In the genomic region with DNA sequence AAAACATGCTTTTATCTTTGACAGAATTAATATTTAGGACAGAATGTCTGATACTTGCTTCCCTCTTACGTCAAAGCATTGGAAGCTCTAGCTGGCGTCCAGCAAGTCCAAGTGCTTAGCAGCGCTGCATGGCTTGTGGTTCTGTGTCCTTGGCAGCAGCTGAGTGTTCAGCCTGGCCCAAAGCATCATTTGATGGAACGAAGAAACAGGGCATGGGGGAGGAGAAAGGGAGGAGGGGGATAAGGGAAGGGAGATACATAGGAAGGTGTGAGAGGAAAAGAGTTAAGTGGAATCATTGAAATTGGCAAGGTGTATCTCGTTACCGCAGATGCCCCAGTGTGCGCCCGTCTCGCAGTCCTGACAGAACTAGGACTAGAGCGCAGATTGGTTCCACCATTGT, we compare ENCODE assay signal across 8 mouse cellular contexts.
DNase-seq lines count a peak whose midpoint lies in the region; ATAC-seq and TF ChIP-seq lines count a peak whose summit lies in the region.
"Had no signal": no experiment of that assay in that cellular context is flagged by ENCODE, and none has a peak within 500 bp of the region (broad histone marks: within the 10 kb centered on the region; RNA-seq: fewer than 3 reads in every experiment).

No protein-coding gene starts in this region.

- ATAC-seq in frontal cortex, adult (ENCODE audit: low TSS enrichment): no peak

- no peak overlapping the region for H3K4me3 ChIP-seq in liver, adult 2 months (ENCODE audit: insufficient read depth, low read depth, low read length)

- peak; percentile 9 for DNase-seq in liver, adult 2 months (ENCODE audit: extremely low read depth, low read depth, low spot score)
- DNase-seq in liver: no peak
- peak; percentile 65 to 70 for DNase-seq in cerebellum, postnatal 36 days
- peak; percentile 65 to 70 for DNase-seq in heart, postnatal 10 days
- peak; percentile 44 to 49 for DNase-seq in right cerebral cortex, postnatal 10 days (ENCODE audit: low spot score in 2 of 2)
- DNase-seq in thymus, postnatal 10 days (ENCODE audit: low spot score in 2 of 2): no peak

- no peak overlapping the region for H3K9ac ChIP-seq in liver, adult 2 months (ENCODE audit: low read depth, low read length)

- no peak for TF ChIP-seq POLR2A in liver, adult 2 months (IDR thresholded peaks at IDR 0.05; ENCODE audit: extremely low read depth, insufficient read depth, low read length)

- intact Hi-C loops in heart, postnatal 10 days (cut with DNase I): loop anchor here (5.0 kb wide), 1 partner anchor 123 kb away; the partner anchor contains the start of gene Lhfp

- H3K79me2 ChIP-seq in liver, adult 2 months (ENCODE audit: control insufficient read depth, insufficient read depth, low read length): no peaks in the 10 kb centered on the region

- no peaks in the 10 kb centered on the region for H3K4me1 ChIP-seq in liver, adult 2 months (ENCODE audit: control insufficient read depth, insufficient read depth, low read length)

- H3K27ac ChIP-seq in liver, adult 2 months (replicated peaks; ENCODE audit: insufficient read depth, low read depth, low read length): peak overlapping the region; percentile 44; the same call in 1 of the 2 replicates
- H3K27ac ChIP-seq: macrophage had no signal

- H3K27me3 ChIP-seq in liver, adult 2 months (ENCODE audit: control insufficient read depth, insufficient read depth, low read length): no peaks in the 10 kb centered on the region

- no peak for TF ChIP-seq CTCF in liver, adult 2 months (IDR thresholded peaks at IDR 0.05; ENCODE audit: low read depth, low read length)

- no peaks in the 10 kb centered on the region for H3K36me3 ChIP-seq in liver, adult 2 months (ENCODE audit: control insufficient read depth, insufficient read depth, low read length)

- WGBS in liver, adult 2 months: 85% methylated on average over 10 of the region's 10 CpGs

Comparison
In these comparisons a context has a peak if more than half of its experiments do, and no peak if none do; other contexts are left out.
1. DNase-seq: peak in liver, adult 2 months (single experiment), cerebellum, postnatal 36 days (2 of 2), heart, postnatal 10 days (2 of 2) and right cerebral cortex, postnatal 10 days (2 of 2); none in liver (single experiment) and thymus, postnatal 10 days (0 of 2).